Mouse (Mus musculus): Measurements from ENCODE around the gene Man2a1. TPM values are rescaled to one million over a fixed set of nuclear protein-coding genes. Genes with fewer than 3 reads are reported as not detected.
"Not testable (repeated sequence)": the region's sequence is repeated elsewhere in the genome, so short reads cannot be mapped to it uniquely, and the experiment has no call there.

Man2a1 gene
- total RNA-seq, 2 experiments from 2014 or later = 8.9 to 10.6 TPM

DNA sequence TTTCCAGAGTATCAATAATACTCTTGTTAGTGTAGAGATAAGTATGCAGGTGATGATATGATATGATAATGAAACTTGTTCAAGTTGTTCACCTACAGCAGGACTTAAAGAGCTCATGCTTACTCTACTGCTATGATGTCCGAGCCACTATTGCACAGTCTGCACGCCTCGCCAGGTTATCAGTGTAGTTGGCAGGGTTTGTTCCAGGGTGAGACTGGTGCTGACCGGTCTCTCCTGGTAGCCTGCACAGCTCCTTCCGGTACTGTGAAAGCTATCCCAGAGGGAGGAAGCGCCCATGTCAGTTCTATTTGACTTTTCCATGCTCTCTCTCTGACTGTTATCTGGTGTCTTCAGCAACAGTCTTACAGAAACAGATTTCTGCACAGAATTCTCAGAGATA, 107.0 kb downstream of the Man2a1 start:
- no peak for DNase-seq

DNA sequence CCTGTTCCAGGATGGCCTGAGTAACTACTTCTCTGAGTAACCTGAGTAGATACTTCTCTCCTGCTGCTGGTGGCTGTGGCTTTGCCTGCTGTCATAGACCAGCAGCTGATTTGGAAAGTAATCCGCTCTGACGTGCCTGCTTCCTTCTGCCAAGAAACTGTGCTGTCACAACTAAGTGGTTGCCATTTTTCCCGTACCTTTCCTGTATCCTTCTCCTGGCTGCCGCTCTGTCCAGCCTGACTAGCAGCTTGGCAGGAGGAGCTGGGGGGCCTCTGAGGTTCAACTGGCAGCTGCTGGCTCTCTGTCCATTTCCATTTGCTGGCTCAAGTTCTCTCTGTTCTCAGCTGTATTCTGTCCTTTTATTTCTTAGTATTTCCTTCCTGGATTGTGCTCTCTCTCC, 115.8 kb downstream of the Man2a1 start:
- DNase-seq = peak; percentile 82

DNA sequence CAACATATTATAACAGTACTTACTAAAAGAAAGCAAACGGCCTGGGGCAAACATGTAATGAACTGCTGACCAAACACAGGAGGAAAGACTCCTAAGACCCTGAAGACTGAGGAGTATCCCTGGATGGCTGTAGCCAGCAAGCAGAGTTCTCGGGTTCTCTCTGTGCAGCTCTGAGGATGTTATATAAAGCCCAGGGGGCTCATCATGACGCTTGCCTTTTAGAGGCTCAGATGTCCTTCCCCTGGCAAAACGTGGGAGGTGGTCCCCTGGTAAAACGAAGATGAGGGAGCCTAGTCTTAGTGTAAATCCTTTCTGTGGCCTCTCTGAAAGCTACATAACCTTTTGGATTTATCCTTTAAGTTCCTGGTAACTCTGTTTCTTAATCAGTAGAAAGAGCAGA, 119.2 kb downstream of the Man2a1 start:
- DNase-seq = no peak

DNA sequence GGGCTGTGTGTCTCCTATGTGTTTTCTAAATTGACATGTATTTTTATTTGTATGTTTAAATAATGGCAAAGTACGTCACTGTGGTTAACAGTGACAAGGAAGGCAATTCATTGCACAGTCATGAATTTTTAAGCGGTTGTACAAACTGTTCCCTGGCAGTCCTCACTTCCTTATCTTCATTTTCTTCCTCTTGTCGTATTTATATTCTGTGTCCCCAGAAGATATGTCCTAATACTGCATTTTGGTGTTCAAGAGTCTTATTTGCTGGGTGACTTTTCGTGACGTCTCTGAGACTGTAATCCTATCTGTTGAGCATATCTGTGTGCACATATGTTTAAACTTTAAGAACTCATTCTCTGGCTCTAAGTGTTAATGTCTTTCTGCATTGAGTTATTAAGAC, 120.6 kb downstream of the Man2a1 start:
- no peak for DNase-seq

DNA sequence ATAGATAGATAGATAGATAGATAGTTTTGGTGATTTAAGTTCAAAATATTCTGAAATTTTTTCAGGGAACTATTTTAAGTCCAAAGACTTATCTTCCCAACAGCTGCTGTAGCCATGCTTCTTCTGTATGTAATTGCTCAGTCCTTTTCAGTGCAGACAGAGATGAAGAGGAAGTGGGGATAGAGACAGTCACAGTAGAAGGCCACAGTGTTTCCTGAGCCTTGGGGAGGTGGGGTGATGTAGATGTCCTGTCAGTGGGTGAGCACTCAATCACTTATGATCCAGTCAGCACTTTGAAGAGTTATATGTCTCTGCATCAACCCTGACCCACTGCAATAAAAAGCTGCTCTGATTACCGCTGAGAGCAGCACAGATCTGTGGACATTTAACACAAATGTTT, 122.6 kb downstream of the Man2a1 start:
- DNase-seq = no peak

DNA sequence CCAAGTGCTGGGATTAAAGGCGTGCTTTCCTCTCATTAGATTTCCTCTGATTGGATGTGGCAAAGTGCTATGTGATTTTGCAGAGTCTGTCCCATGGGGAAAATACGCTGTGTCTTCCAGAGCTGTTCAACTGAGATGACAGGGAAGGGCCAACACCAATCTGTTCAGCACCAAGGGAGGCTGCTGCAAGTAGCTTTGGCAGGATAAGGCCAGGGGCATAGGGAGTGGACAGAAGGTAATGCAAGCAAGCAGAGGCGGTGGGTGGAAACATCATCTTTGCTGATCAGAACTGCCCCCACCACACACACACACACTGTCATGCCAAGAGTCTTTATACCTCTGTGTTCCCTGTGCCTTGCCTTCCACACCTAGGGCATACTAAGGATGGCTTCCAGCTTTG, 124.7 kb downstream of the Man2a1 start:
- DNase-seq = no peak

DNA sequence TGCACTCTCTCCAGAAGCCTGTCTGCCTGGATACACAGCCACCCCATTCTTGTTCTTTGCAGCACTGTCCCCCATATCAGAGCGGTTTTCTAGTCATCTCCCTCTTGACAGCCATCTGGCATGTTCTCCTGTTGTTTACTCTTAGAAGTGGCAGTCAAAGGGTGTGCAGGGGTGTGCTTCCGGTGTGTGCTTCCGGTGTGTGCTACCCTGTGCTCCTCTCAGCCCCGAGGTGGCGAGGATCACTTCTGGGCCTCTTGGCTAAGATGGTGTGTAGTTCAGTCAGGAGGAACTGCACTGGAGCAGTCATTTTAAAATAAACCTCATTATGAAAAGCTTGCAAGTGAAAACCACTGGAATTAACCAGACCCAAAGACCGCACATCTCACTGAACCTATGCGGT, 125.5 kb downstream of the Man2a1 start:
- DNase-seq = no peak

DNA sequence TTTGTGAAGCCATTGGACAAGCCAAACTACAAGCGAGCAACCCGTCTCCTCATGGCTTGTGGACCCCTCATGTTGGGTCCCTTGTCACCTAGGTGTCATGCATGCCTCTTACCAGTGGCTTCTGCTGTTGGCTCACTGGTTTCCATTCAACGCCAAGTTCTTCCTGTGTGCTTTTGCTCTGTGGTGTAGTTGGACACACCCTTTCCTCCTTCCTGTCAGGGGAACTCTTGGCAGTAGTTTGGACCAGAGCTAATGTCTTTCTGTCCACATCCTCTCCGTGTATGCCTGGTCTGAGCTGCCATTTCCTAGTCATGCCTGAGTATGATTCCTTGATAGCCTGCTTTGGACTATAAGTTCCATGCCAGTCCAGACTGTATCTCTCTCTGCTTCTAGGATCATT, 135.0 kb downstream of the Man2a1 start:
- no peak for DNase-seq

DNA sequence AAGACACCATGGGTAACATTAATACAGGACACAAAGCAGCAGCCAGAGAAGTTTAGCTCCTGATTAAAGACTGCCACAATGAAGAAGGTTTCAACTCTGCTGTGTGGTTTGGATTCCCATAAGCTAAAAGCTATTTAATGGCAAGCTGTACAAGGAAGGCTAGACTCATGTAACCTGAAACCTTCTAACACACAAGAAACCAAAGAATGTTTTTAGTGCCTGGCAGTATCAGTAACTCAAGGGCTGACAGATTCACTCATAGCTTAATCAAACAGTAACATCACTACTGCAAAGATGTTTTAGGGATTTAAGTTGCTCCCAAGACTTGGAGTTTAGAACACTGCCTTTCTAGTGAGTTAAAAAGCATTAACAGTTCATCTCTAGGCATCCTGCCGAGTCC, 137.4 kb downstream of the Man2a1 start:
- no peak for DNase-seq

DNA sequence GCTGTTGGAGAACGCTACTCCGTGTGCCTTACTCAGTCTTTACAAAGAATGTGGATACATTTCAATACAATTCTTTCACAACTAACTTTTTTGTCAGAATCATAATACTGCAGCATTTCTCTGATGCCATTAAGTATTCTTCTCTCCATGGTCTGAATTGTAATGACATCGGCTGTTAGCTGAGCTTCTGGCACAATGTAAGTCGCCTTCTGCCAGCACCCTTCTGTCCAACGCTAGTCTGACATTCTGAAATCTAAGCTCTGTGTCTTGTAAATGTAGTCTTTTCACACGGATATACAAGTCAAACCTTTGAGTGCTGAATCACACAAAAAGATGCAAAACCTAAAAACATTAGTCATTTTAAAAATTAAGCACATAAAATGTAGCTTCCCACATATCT, 138.6 kb downstream of the Man2a1 start:
- DNase-seq = no peak

DNA sequence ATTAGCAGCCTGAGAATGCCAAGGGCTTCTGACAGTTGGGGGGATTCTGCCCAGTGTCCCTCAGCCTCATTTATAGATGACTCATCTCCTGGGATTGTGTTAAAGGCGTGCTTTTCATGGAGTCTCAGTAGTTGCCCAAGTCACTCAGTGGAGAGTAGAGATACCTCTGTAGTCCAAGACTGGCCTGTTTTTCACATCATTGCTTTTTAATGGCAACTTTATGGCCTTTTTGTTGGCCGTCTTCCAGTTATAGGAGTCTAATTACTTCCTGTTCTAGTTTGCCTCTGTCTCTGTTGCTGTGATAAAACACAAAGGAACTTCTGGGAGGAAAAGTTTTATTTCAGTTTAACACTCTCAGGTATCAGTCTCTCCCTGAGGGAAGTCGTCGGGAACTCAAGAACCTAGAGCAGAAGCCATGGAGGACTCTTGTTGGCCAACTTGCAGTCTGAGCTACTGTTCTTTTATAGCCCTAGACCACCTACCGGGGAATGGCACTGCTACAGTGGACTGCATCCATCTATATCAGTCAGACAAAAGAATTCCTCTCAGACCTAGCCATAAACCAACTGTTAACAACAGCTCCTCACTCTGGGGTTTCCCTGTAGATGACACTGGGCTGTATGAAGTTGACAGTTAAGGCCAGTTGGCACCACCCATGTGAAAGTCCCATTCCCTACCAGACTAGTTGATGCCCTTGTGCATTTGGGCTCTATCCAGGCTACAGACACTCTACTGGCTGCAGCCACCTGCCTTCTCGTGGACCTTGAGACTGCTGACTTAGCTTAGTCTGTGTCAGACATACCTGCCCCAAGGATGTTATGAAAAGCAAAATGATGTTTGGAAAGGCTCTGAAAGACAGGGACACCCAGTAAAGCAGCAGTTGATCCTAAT, 142.4 kb downstream of the Man2a1 start:
- DNase-seq = no peak

DNA sequence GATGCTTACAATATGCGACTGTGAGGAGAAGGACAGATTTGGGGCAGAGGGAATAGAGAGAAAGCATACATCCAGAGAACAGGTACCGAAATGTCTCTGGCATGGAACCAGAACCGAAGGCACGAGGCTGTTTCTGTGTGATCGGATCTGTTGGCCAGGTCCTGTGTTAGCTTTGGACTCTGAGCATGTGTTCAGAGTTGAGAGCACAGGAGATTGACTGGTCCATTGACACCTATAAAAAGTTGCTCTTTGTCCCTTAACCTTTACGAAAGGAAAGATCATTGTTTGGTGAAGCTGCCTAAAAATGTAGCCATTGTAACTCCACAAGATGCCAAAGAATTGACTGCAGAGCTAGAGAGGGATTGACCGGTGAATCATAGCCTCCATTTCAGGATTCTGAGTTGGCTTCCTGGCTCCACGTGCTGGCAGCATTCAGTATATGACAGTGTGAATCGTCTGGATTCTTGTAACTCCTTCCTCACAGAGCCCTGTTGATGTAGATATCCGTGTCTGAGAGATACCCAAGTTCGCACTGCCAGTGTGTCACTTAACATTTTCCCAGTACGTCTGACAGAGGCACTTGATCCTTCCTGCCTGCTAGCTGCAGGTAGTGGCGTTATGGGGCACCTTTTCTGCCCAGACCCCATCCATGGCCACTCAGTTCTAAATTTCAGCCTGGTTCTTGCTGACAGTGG, 143.2 kb downstream of the Man2a1 start:
- DNase-seq = no peak

DNA sequence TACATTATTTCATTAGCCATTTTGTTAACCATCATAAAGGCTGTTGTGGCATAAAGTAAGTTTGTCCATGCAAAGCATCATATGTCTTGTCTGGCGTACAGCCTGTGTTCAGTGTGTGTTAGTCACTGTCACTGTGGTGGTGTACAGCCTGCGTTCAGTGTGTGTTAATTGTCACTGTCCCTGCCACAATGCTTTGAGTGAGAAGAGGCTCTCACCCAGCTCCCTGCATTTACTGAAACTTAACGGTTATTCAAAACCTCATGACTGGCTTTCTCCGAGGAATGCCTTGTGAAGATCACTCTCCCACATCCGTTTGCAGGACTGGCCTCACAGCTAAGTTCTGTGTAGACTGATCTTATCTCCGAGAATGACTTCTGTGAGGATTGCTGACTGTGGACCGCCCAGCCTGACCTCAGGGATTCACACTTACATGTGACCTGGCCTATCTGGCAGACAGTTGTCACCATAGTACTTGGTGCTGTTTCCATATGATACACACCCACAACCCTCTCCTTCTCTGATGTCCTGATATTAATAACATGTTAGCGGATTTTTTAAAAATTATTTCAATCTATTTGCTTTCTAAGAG, 146.2 kb downstream of the Man2a1 start:
- DNase-seq = no peak

DNA sequence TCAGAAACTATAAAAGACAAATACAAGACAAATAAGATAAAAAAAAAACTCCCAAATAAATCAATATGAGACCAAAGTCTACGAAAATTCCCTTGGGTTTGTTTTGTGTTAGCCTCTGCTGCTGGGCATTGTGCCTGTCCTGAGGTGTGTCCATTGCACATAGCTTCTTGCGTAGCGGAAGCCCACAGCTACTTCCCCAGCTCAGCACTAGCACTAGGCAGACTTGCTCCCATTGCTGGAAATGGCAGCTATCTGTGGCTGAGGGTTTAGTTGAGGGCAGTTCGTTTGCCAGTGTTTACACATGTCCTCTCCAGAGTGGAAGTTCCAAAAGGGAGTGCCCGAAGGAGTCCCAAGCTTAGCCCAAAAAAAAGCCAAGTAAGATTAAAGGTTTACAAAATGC, 146.9 kb downstream of the Man2a1 start:
- no peak for DNase-seq

DNA sequence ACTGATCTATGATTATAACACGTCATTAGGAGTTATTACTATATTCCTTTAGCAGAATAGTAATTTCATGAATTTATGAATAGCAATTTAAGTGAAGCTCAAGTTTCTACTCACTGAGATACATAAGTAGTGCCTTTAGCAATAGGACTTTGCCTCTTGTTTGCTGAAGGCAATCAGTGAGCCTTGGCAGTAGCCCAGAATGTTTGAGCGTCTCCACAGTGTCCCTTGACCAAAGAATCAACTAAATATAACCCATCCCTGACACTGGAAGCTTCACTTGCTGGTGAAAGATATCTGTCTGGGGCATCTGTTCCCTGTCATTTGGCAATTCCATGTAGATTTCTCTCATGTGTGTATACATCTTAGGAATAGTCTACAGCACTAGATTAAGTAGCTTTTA, 147.6 kb downstream of the Man2a1 start:
- peak; percentile 22 for DNase-seq

DNA sequence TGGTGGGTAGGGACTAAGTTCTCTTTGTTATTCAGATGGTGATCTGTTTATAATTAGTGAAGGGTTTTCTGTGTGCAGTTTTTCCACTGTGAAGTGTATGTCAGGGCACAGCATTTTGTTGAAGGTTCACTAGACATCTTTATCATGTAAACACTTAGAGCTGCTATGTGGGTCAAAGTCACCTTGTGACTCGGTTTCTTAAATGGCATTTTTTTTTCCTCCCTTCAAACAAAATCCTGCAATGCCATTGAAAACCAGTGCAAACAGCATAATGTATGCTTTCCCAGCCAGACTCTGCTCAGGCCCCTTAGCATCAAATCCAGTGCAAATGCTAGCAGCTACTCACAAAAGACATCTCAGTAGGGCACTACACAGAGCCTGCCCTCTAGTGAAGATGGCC, 148.6 kb downstream of the Man2a1 start:
- DNase-seq = no peak

DNA sequence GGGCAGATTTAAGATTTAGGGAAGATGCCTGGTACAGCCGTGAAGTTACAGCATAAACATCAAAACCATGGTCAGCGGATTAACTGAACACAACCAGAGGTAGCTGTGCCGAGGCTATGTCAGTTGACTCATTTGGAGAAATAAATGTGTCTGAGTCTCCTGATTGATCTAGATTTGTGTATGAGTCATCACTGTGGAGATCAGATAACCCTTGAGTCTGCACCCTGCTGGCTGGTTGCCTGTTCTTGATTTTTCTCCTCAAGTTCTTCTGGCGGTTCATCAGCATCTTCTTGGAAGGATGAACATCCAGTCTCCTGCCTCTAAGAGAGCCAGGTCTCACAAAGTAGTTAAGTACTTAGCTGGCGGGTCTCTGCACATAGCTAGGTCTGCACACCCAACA, 150.7 kb downstream of the Man2a1 start:
- peak; percentile 33 for DNase-seq

DNA sequence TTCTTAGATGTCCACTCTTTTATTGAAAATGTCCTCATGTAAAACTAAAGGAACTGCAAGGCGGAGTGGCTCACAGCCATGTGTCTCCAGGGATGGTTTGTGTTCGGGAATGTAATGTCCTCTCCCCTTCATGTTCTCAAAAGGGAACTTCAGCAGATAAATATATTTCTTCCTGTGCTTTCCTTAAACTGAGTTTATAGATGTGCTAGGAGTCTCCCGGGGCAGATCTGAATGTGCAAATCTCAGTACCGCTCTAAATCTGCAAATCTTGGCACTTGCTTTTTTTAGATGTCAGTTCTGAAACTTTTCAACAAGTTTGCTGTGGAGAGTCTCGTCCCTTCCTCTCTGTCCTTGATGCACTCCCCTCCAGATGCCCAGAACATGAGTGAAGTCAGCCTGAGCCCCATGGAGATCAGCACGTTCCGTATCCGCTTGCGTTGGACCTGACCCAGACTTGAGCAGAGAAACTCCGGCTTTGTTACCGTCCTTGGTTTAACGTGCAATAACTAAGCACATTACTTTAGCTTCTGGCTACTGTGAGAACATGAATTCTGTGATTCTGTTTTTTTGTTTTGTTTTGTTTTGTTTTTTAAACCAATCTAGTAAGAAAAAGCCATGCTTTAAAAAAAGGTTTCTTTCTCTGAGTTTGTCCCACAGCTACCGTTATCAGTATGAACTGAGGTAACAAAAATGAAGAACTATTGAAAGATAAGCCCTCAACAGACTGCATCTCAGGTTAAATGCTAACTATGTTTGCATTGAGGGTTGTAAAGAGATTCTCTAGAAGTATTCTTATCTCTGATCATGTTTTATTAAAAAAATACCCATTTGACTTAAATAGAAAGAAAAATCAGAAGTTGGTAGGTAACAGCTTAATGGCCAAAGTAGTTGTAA, 151.8 kb downstream of the Man2a1 start:
- peak; percentile 63 for DNase-seq

DNA sequence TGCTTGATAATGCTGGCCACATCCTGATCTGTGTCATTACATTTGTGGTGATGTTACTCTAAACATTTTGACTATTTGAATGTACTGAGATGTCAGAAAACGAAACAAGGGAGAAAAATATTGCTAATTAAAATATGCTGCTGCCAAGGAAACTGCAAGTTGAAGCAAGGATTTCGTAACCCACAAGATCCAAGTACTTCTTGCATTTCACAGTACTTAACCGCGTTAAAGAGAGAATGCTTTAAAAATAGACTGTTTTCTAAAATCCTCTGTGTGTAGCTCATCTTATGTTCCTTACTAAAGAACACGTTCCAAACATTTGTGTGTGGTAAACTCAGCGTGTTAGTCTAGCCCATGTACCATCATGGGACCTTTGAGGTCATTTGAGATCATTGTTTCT, 153.0 kb downstream of the Man2a1 start:
- no peak for DNase-seq

DNA sequence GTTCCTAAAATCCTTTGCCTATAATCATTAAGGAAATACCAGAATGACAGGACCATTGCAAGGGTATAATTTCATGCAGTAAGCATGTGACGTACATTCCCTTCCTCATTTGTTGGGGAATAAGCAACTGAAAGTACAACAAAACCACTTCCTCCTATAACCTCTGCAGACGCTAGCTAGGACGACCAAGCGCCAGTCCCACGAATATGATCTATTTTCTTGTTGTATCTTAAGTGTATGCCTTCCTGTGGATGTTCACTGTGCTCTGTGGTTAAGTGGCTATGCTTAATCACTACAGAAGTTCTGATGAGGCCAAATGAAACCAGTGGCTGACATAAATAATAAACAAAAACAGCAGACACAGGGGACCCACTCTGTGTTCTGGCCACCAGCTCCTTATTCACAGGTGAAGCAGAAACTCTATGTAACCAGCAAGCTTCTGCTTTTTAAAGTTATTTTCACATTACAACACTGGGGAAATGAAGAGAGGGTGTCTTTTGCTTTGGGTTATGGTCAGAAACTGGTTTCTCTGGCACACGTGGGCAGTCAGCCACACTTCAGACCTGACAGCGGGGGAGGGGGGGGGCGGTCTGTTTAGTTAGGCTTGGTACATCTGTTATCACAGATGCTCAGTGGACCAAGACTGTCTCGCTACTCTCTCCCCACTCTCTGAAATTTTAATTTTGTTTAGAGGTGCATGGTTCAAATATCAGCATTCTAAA, 153.8 kb downstream of the Man2a1 start:
- DNase-seq = no peak

DNA sequence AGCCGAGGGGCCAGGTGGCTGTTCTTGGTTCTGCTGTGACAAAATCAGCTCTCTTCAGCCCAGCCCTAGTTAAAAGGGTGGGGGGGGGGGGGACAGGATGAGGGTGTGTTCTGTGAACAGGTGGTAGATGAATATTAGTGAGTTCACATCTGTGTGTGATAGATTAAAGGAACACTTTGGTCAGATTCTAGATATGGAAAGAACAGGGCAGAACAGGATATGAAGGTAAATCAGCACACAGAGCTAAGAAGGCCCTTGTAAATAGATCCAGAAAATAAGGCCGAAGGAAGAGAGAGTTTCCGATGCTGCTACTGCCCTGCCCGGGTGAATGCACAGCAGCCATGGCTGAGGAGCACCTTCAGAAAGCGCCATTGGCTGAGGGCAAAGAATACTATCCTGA, 154.7 kb downstream of the Man2a1 start:
- DNase-seq = no peak

DNA sequence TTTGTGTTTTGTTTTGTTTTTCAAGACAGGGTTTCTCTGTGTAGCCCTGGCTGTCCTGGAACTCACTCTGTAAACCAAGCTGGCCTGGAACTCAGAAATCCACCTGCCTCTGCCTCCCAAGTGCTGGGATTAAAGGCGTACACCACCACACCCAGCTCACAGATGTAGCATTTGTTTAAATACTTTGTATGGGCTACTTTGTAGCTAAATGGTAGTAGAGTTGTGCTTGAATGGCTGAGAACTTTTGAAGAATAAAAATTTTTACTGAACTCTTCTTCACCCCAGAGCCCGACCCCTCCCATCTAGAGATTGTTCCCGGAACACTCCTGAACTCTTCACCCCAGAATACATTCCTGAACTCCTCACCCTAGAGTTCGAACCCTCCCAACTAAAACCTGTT, 162.1 kb downstream of the Man2a1 start:
- DNase-seq = not testable (repeated sequence)
